Mouse (Mus musculus) spleen, postnatal 36 days (tissue): ENCODE results near the gene Cnnm4.
A peak's percentile ranks its signal among the peaks of the same experiment; 100 is the strongest.

Experiments
- DNase-seq, 2 experiments: peaks; one replicate each; pipeline ENCODE4 v3.0.0; 2022; ENCODE audit warnings: low spot score in 2 of 2, mixed read lengths in 1 of 2

The Cnnm4 gene

GRCm38 (mm10) chr1:36471181-36472105 is at the start of gene Cnnm4:
TSS of gene Cnnm4 (plus strand) at chr1:36471620.
- DNase-seq: peak; percentile 85 to 86

GRCm38 (mm10) chr1:36429511-36429910 is 41.9 kb upstream of the Cnnm4 start:
- DNase-seq: no peak

GRCm38 (mm10) chr1:36432999-36433398 is 38.4 kb upstream of the Cnnm4 start:
- no peak for DNase-seq

GRCm38 (mm10) chr1:36433616-36434015 is 37.8 kb upstream of the Cnnm4 start:
- DNase-seq: no peak

GRCm38 (mm10) chr1:36435071-36435470 is 36.3 kb upstream of the Cnnm4 start:
- no peak for DNase-seq

- peak; percentile 3 to 7 for DNase-seq
These were observed 34.9 kb upstream of the Cnnm4 start for GRCm38 (mm10) chr1:36436515-36436914.

GRCm38 (mm10) chr1:36437223-36437622 is 34.2 kb upstream of the Cnnm4 start:
- DNase-seq: no peak

GRCm38 (mm10) chr1:36441101-36441500 is 30.3 kb upstream of the Cnnm4 start:
- DNase-seq: no peak

GRCm38 (mm10) chr1:36444471-36445464 is 26.7 kb upstream of the Cnnm4 start, which contains the start of gene Lman2l:
TSS of gene Lman2l (minus strand) at chr1:36445271.
- peak; percentile 97 for DNase-seq

- DNase-seq: no peak
These were observed 25.9 kb upstream of the Cnnm4 start for GRCm38 (mm10) chr1:36445508-36445907.

GRCm38 (mm10) chr1:36446106-36446824 is 25.2 kb upstream of the Cnnm4 start:
- peak; percentile 17 to 35 for DNase-seq

- no peak for DNase-seq
These were observed 24.6 kb upstream of the Cnnm4 start for GRCm38 (mm10) chr1:36446841-36447240.

- no peak for DNase-seq
These were observed 17.2 kb upstream of the Cnnm4 start for GRCm38 (mm10) chr1:36454055-36454815.

GRCm38 (mm10) chr1:36457388-36458014 is 13.9 kb upstream of the Cnnm4 start:
- DNase-seq: no peak

GRCm38 (mm10) chr1:36458169-36458568 is 13.3 kb upstream of the Cnnm4 start:
- no peak for DNase-seq

GRCm38 (mm10) chr1:36461829-36462228 is 9.6 kb upstream of the Cnnm4 start:
- peak; percentile 28 to 40 for DNase-seq

- no peak for DNase-seq
These were observed 5.7 kb upstream of the Cnnm4 start for GRCm38 (mm10) chr1:36465641-36466160.

- no peak for DNase-seq
These were observed 4.0 kb upstream of the Cnnm4 start for GRCm38 (mm10) chr1:36467446-36467845.

GRCm38 (mm10) chr1:36469811-36470444 is 1.5 kb upstream of the Cnnm4 start:
- DNase-seq: no peak

- DNase-seq: no peak
These were observed 653 bp downstream of the Cnnm4 start for GRCm38 (mm10) chr1:36472106-36472440.
